Mouse (Mus musculus) spleen, adult 12 weeks (tissue): ENCODE results near the gene Mef2c.

Experiments used
- DNase-seq: peaks from one replicate; pipeline ENCODE4 v3.0.0; 2022; ENCODE audit warnings: low spot score

Gene Mef2c

DNA sequence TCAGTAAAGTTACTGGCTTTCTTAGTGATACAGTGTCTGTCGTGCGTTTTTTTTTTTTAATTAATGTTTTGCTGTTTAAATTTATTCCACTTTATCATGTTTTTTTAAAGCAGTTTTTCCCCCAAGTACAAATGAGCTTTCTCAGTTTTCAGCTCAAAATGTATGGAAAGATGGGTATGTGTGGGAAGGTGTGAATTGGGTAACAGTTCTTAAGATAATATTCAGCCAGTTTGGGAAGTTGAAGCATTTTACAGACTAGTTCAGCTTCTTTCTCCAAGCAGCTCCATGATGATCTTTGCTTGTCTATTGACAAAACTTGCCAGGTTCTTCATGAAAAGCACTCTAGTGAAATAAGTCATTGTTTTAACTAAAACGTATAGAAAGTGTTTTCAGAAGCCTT is 163.2 kb downstream of the Mef2c start:
- DNase-seq = no peak

DNA sequence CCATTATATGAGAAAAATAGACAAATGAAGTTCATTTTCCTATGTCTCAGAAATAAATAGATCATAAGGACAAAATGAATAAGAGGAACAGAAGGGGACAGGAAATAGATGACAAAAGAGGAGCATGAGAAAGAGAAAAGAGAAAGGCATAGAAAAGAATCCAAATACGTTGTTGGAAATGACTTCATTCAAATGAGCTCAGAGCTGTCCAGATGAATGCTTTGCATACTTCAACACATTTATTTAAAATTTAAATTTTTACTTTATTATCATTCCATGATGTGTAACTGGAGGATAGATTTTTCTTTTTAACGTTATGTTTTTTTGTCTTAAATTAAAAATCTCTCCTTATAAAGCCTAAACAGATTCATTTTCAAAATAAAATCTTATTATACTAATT is 203.8 kb downstream of the Mef2c start:
- no peak for DNase-seq

DNA sequence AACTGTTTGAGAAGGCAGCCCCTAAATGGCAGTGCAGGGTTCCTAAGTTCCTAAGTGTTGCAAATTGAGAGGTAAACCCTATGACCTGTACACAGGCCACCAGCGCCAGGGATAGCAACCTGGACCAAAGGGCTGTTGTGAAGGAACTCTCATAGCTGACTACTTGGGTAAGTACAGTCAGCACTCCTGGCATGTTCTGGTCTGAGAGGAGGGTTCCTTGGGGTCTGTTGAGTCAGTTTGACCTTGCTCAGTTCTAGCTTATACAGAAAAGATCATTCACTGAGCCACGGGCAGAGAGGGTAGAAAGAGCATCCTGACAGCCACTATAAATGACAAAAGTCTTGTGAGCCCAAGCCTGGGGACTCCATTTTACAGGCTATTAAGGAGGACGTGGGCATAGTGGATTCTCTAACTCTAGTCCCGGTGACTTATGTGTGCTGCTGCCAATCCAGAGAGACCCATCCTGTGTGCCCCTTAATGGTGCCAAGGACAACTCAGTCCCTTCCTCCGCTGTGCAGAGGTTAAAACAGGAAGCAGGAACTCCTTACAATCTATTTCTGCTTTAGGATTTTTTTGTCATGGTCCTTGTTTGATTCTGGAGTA is 209.0 kb downstream of the Mef2c start:
- DNase-seq = no peak

DNA sequence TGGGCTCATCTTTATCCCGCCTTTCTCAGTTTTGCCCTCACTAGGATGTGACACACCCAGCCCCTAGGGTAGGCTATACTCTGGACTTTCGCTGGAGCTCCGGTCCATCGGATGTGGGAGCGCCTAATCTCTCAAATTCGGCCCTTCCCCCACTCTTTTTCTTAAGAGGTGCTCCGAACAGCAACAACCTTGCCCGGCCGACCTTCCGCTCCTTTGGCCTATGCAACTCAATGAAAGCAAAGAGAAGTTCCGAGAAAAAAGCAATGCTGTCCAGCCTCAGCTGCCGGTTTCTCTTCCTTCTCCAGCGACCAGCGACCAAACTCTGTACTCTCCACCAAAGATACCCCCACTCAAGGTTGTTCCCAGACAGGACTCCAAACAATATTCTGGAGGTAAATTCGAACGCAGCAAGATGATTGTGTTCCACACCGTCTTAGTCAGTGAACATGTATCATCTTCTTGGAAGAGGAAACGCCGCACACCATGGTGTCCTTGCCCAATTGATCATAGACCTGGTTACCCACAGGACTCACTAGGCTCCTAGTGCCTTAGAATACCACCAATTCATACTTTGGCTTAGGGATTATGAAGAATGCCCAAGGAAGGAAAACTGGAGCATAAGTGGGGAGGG is 209.9 kb downstream of the Mef2c start:
- no peak for DNase-seq

DNA sequence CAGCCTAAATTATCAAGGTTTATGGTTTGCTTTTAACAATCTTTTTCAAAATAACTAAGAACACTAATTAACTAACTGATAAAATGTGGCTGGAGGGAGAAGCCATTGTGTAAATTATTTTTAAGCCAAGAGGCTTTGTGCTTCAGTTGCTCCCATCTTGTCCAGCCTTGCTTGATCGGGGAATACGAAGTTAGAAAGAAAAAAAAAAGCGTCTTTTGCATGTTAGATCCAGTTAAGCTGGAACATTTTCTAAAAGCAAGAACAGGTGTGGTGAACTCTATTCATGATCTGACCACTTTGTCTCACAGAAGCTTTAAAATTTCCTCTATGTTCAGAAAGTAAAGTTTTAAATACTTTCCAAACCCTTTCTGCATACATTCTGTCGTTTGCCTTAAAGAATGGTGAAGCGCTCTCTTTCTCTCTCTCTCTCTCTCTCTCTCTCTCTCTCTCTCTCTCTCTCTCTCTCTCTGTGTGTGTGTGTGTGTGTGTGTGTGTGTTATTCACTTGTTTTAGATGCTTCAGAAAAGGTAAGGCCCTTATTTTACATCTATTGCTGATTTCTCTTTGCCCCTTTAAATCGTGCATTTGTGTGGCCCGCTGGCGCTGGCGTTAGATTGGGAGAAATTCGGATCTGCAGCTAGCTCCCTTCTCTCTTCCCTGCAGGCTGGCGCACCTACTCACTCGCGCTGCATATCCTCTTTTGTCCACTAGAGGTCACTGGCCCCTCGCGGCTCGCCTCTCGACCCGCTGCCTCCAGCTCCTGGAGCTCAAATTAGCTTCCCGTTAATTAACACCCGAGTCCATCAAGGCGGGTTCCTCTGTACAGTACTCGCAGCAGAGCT is 210.9 kb downstream of the Mef2c start:
- peak; percentile 42 for DNase-seq

DNA sequence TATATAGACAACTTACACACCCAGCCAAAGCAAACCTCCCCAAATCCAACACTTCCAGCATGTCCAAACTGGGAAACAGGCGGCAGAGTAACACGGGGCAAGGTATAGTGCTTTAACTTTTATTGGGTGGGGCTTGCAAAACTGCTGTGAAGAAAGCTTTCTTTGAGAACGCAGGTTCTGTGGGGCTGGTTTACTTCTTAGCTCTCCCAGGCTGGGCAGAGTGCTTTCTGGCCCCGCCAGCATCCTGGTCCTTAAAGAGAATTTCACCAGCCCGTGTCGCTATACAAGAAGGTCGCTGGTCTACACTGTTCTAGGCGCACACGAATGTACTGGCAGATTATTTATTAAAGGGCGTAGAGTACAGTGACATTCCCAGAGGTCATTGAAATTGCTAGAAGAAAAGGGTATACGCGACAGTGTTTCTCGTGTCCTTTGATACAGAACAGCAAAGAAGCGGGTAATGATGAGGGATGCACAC is 211.5 kb downstream of the Mef2c start:
- DNase-seq = no peak

DNA sequence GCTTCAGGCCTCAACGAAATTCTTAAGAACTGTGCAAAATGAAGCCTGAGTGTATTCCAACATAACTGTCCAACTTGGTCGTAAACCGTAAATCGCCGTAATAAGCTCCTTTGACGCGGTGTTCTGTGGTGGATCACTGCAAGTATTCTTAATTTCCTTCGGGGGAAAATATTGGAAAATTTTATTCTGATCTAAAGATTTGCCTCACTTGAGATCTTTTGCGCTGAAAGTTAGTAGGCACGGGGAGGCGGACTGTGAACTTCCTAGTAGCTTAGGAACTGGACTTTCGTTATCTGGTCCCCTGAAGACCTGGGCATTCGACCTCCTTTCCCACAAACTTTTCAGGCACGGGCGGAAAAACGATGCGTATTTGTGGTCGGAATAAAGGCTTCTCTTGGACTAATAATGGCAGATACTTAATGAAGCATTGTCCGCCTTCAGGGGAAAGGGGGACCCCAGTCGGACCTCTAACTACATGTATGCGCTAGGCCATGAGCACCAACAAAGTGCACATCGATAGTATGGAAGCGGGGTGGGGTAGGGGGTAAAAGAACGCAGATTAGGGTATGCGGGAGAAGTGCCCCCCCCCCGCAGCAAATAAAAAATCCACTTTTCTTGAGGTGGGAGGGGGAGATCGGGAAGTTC is 212.3 kb downstream of the Mef2c start:
- no peak for DNase-seq
